32 mouse cellular contexts compared by ENCODE assay signal in genomic region chr19:53208830-53209229, GRCm38 (mm10).
A peak's percentile ranks its signal among the peaks of the same experiment; 100 is the strongest.
DNase-seq lines count a peak whose midpoint lies in the region; ATAC-seq and TF ChIP-seq lines count a peak whose summit lies in the region.
"Had no signal": no experiment of that assay in that cellular context is flagged by ENCODE, and none has a peak within 500 bp of the region (broad histone marks: within the 10 kb centered on the region; RNA-seq: fewer than 3 reads in every experiment).

No protein-coding gene starts in this region.

- no peaks in the 10 kb centered on the region for H3K27me3 ChIP-seq in intestine, postnatal 0 days (replicated peaks; ENCODE audit: control insufficient read depth, insufficient read depth, low read length)
- H3K27me3 ChIP-seq in small intestine, adult 2 months (ENCODE audit: control insufficient read depth, insufficient read depth, low read length) = no peaks in the 10 kb centered on the region
- H3K27me3 ChIP-seq: limb, embryonic 15.5 days; liver, embryonic 13.5 days; megakaryocyte, embryonic 14.5 days; neural tube, embryonic 15.5 days; Patski had no signal

- H3K27ac ChIP-seq in intestine, postnatal 0 days (ENCODE audit: low read depth, low read length) = 0 out of 2 replicates have a peak overlapping the region, but pooled peaks have one; percentile 66
- 0 out of 2 replicates have a peak overlapping the region, but pooled peaks have one; percentile 2 for H3K27ac ChIP-seq in small intestine, adult 2 months (ENCODE audit: insufficient read depth, low read depth, low read length)
- H3K27ac ChIP-seq: hindbrain, embryonic 10.5 days; layer of hippocampus, adult 2 months; left cerebral cortex, adult 2 months; limb, embryonic 15.5 days; liver, embryonic 13.5 days; neural tube, embryonic 15.5 days had no signal

- 36% methylated on average over 7 of the region's 7 CpGs for WGBS in intestine, postnatal 0 days
- 26% methylated on average over 7 of the region's 7 CpGs for WGBS in small intestine, adult 2 months

- peak; percentile 30 for DNase-seq in lung, postnatal 36 days
- DNase-seq in lung, postnatal 10 days = no peak
- DNase-seq in left cerebral cortex, postnatal 14 days (ENCODE audit: low spot score in 2 of 2) = no peak
- no peak for DNase-seq in left cerebral cortex, postnatal 25 days (ENCODE audit: low spot score in 2 of 2)
- DNase-seq in cerebellum, adult 11-12 months = no peak
- DNase-seq: adrenal gland, postnatal 10 days; cerebellum, adult 11 months; cerebellum, postnatal 10 days; gastrocnemius, postnatal 36 days; heart, postnatal 14 days; kidney, adult 11 months; kidney, postnatal 36 days; left cerebral cortex, postnatal 4 days; liver, embryonic 13.5 days; lung, adult 18-20 months; lung, postnatal 14 days; midbrain, embryonic 14.5 days; right cerebral cortex, postnatal 25 days; spleen, adult 18-20 months; thymus, postnatal 4 days had no signal

- H3K4me3 ChIP-seq in intestine, postnatal 0 days (ENCODE audit: low read depth, low read length) = peak overlapping the region; percentile 12; the same call in 1 of the 2 replicates
- H3K4me3 ChIP-seq in small intestine, adult 2 months (ENCODE audit: low read depth, low read length) = no peak overlapping the region
- H3K4me3 ChIP-seq: hindbrain, embryonic 10.5 days; layer of hippocampus, adult 2 months; left cerebral cortex, adult 2 months; limb, embryonic 15.5 days; liver, embryonic 13.5 days; megakaryocyte, embryonic 14.5 days; neural tube, embryonic 15.5 days had no signal

- H3K9ac ChIP-seq in intestine, postnatal 0 days (ENCODE audit: low read depth, low read length) = no peak overlapping the region
- H3K9ac ChIP-seq: limb, embryonic 15.5 days; liver, embryonic 13.5 days; neural tube, embryonic 15.5 days had no signal

- no peak for TF ChIP-seq POLR2A in small intestine, adult 2 months (IDR thresholded peaks at IDR 0.05; ENCODE audit: low read depth, low read length)

- TF ChIP-seq CTCF in intestine, postnatal 0 days (IDR thresholded peaks at IDR 0.05; ENCODE audit: low read depth) = no peak
- no peak for TF ChIP-seq CTCF in small intestine, adult 2 months (IDR thresholded peaks at IDR 0.05; ENCODE audit: extremely low read depth, insufficient read length, insufficient replicate concordance, low read depth, low read length)

- H3K9me3 ChIP-seq in intestine, postnatal 0 days (ENCODE audit: control insufficient read depth) = no peaks in the 10 kb centered on the region
- H3K9me3 ChIP-seq: hindbrain, embryonic 10.5 days; limb, embryonic 15.5 days; liver, embryonic 13.5 days; megakaryocyte, embryonic 14.5 days; neural tube, embryonic 15.5 days had no signal

- no peaks in the 10 kb centered on the region for H3K36me3 ChIP-seq in intestine, postnatal 0 days (ENCODE audit: control insufficient read depth, insufficient read depth)
- H3K36me3 ChIP-seq in small intestine, adult 2 months (ENCODE audit: control insufficient read depth, insufficient read depth, low read length) = peaks cover under 1% of the 10 kb centered on the region; the same call in 1 of the 2 replicates
- H3K36me3 ChIP-seq: hindbrain, embryonic 10.5 days; limb, embryonic 15.5 days; liver, embryonic 13.5 days; neural tube, embryonic 15.5 days had no signal

- intact Hi-C loops in left cerebral cortex, postnatal 14 days (cut with DNase I) = no loop called here
- intact Hi-C loops in left cerebral cortex, postnatal 25 days (cut with DNase I) = no loop called here

- H3K4me1 ChIP-seq in intestine, postnatal 0 days (replicated peaks; ENCODE audit: control insufficient read depth, insufficient read depth, low read length) = peaks cover 5% of the 10 kb centered on the region; the same call in 1 of the 2 replicates
- H3K4me1 ChIP-seq in small intestine, adult 2 months (ENCODE audit: control insufficient read depth, insufficient read depth, insufficient read length, low read length) = peaks cover 5% of the 10 kb centered on the region; the same call in 1 of the 2 replicates
- H3K4me1 ChIP-seq: neural tube, embryonic 15.5 days had no signal

- ATAC-seq in common myeloid progenitor, adult 5-6 weeks (replicated peaks; ENCODE audit: low read depth, poor library complexity, severe bottlenecking) = peak; percentile 48; the same call in 1 of the 2 replicates
- peak; percentile 76 for ATAC-seq in intestine, postnatal 0 days
- ATAC-seq: forebrain, embryonic 14.5 days; hindbrain, embryonic 16.5 days; Patski had no signal

- H3K4me2 ChIP-seq in intestine, postnatal 0 days (replicated peaks; ENCODE audit: low read depth) = peak overlapping the region; percentile 49
- H3K4me2 ChIP-seq: limb, embryonic 15.5 days; liver, embryonic 13.5 days; neural tube, embryonic 15.5 days had no signal
